Mouse (Mus musculus): ENCODE measurements at regions not wholly inside any gene's neighbourhood (a gene's known extent, or its start where the extent isn't known, plus 50 kb on each side); places are given as distances from the start of the nearest gene placed in this dataset.
A peak's percentile ranks its signal among the peaks of the same experiment; 100 is the strongest.

DNA sequence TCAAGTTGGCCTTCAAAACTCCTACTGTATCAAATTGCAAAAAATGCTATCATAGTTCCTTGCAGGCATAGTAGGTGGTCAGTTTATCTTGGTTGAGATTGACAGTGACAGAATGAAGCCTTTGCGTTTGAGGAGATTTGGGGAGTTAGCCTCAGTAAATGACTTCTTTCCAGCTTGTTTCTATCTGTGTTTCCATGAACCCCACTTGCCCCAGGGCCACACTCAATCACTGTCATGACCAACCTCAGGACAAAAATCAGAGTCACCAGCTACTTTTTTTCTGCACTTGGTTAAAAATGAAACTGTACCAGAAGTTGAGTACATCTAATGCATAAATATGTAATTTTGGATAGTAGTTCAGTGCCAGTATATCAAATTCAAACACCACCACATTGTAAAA lies 287.7 kb upstream of the Arid1b start:
- DNase-seq (ENCODE audit: low read depth), result no peak

GRCm38 (mm10) chr17:4721061-4721460 lies 273.1 kb upstream of the Arid1b start:
- DNase-seq (ENCODE audit: low read depth), result no peak

GRCm38 (mm10) chr17:4724031-4724430 lies 270.1 kb upstream of the Arid1b start:
- DNase-seq (ENCODE audit: low read depth), result no peak

DNA sequence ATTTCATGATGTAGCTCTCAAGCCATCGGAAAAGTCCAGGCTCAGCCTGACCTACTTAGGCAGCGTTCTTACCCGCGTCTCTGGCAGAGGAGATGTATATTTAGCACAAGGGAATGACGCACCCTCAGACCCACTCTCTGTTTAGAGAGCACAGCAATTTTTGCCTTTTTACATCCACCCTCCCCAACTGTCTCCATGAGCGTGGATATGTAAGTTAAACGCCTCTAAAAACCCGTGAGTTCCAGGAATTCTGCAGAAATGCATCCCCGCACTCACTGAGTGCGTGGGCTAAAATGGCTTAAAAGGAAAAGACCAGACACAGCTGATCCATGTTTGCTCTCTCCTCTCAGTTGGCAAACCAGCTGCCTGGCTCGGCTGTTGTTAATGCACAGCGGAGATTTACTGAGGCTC lies 267.8 kb upstream of the Arid1b start:
- no peak for DNase-seq (ENCODE audit: low read depth)

- DNase-seq (ENCODE audit: low read depth), result no peak
Observed at GRCm38 (mm10) chr17:4734412-4734881, 259.7 kb upstream of the Arid1b start.

DNA sequence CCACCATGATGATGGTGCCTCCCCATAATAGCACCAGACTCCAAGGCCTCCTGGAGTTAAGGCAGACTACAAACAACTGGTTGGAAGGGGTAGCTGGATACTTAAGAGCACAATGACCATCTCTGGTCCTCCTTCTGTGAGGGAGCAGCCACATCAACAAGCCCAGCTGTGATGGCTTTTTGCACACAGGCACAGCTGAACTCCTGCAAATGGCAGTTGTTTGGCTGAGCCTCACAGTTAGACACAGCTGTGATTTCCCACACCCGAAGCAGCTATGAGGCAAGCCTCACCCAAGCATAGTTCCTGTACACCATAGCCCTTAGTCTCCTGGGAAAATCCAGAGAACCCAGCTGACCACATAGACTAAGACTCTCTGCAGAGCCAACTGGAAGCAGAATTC lies 258.9 kb upstream of the Arid1b start:
- no peak for DNase-seq (ENCODE audit: low read depth)

- DNase-seq (ENCODE audit: low read depth), result no peak
Observed at GRCm38 (mm10) chr17:4736689-4737088, 257.4 kb upstream of the Arid1b start.

GRCm38 (mm10) chr17:4738717-4739485 lies 255.2 kb upstream of the Arid1b start:
- DNase-seq (ENCODE audit: low read depth), result no peak

- no peak for DNase-seq (ENCODE audit: low read depth)
Observed at GRCm38 (mm10) chr17:4740784-4741183, 253.3 kb upstream of the Arid1b start.

DNA sequence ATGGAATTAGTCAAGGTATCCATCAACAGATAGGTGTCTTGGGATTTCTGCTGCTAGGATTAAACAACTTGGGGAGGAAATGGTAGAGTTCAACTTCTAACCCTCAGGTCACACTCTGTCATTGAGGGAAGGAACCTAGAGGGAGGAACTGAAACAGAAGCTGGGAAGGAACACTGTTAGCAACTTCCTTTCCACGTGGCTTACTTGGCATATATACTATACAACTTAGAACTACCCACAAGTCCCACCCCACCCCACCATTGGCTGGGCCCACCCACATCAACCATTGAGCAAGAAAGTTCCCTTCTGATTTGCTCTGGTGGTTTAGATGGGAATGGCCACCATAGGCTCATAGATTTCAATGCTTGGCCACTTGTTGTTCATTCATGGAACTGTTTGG lies 251.8 kb upstream of the Arid1b start:
- no peak for DNase-seq (ENCODE audit: low read depth)

DNA sequence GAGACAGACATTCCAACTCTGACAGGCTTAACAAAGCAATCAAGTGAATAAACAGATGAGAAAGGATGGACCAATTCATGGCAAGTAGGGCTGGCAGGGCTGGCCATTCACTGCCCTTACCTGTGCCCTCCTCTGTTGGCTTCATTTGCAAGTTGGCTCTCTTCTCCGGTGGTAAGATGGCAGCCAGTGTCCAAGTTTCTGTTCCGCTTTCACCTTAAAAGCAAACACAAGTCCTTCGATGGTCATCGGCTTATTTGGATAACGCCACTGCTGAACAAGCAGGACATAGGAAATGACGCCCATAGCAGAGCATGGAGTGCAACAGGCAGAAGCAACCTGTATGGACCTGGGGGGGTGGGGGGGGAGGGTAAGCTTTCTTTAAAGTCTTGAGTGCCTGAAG lies 231.2 kb upstream of the Arid1b start:
- DNase-seq (ENCODE audit: low read depth), result no peak

DNA sequence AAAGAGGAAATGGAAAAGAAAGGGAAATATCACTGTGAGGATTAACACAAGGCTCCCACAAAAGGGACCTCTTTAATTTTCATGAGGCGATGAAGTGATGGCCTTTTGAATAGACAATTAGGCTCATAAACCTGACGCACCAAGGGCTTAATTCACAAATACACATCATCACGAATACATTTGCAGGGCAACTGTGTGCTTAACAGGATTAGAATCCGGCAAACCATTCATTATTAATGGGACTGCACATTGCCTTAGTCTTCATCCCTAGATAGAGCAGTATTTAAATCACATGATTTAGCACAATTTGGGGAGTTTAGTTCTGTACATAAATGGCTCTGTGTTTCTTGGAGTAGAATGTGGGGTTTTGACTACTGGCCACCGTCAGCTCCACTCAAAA lies 228.4 kb upstream of the Arid1b start:
- DNase-seq (ENCODE audit: low read depth), result no peak

DNA sequence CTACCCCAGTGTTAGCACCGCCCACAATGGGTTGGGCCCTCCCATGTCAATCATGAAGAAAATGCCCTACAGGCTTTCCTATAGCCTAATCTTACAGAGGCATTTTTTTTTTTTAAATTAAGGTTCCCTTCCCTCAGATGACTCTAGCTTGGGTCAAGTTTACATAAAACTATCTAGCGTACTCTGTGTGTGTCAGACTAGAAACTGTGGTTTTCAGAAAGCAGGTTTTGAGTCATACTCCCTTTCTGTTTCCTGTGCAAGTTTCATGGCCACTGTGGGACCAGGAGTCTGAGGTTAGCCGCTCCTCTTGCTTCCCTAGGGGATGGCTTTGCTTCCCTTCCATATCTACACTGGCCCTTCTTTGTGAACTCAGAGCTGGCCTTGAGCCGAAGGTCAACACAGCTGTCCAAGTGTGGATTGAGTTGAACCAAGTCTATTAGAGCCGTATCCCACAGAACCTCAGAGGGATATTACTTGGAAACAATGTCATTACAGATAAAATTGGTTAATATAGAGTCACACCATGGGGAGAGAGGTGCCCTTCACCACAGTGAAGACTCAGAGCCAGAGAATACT lies 226.1 kb upstream of the Arid1b start:
- DNase-seq (ENCODE audit: low read depth), result peak; percentile 9

DNA sequence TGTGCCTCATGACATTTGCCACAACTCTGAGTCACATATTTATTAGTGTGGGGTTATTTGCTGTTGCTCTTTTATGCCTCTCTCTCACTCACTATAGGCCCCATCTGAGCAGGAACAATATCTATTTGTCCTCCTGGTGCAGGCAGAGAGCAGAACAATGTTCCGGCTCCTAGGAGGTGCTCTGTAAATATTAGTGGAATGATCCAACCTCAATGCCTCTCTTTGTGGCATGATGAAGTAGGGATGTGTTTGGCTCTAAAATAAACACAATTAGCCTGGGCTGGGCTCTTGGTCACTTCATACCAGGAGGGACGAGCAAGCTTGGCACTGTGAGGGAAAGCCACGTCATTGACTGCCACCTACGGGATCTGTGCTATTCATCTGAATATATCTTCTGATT lies 224.8 kb upstream of the Arid1b start:
- no peak for DNase-seq (ENCODE audit: low read depth)

DNA sequence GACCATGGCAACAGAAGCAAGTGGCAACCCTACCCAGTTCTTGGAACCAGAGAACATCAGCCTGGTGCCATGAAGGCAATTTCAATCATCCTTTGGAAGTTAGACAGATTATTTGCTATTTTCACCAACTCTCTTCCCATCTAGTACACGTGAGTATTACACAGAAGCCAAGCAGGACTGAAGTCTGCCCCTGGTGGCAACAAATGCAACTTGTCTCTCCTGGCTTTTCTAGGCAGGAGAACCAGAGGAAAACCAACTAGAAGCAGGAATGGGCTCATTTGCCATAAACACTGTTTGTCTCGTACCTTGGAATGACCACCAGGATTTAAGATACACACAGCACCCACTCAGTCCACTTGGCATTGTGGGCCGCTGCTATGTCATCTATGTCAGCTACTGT lies 224.1 kb upstream of the Arid1b start:
- no peak for DNase-seq (ENCODE audit: low read depth)

DNA sequence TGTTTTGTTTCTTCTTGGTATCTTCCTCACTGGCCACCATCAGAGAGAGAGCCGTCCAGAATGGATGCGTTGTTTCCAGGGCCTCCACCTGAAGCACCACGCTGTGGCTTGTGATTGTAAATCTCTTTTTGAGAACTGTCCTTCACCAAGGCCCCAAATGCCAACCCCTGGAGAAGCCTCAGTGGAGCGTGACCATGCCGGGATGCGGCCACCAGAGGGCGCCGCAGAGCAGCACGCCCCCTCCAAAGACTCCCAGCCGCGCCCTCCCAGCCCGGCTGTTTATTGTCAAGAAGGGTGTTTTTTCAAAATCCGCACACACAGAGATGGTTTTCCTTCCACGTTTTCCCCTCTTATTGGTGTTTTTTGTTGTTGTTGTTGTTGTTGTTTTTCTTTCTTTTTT lies 216.0 kb upstream of the Arid1b start:
- peak; percentile 69 for DNase-seq (ENCODE audit: low read depth)

DNA sequence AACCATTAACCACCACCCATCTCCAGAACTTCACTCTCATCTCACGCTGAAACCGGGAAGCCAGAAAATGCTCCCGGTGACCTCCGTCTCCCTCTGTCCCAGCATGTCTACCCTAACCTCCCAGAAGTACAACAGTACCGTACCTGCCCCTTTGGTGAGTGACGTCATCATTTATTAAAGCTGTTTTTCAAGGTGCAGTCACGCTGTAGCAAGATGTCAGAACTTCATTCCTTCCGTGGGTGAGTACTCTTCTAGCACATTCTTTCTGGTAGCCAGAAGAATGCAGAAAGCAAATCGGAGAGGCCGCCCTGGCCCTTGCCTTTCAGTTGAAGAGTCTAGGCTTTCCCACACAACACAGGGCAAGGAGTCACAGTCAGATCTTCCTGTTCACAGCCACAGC lies 215.1 kb upstream of the Arid1b start:
- DNase-seq (ENCODE audit: low read depth), result no peak

GRCm38 (mm10) chr17:4781586-4781985 lies 212.5 kb upstream of the Arid1b start:
- DNase-seq (ENCODE audit: low read depth), result no peak

DNA sequence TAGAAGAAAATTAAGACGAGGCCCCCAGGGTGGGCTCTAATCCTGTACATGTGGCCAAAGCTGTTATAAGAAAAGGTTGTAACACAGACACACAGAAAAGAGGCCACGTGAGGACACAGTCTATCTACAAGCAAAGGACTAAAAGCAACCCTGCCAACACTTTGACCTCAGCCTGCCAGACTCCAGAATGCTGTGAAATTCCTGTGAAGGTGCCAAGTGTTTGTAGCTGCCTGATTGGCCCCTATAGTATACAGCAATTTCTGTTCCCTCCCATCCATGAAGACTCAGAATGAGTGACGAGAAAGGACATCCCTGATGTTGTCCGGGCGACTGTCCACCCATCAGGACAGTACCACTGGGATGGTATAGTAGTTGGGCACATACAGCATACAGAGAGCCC lies 209.8 kb upstream of the Arid1b start:
- no peak for DNase-seq (ENCODE audit: low read depth)

GRCm38 (mm10) chr17:4785281-4785839 lies 208.8 kb upstream of the Arid1b start:
- no peak for DNase-seq (ENCODE audit: low read depth)

DNA sequence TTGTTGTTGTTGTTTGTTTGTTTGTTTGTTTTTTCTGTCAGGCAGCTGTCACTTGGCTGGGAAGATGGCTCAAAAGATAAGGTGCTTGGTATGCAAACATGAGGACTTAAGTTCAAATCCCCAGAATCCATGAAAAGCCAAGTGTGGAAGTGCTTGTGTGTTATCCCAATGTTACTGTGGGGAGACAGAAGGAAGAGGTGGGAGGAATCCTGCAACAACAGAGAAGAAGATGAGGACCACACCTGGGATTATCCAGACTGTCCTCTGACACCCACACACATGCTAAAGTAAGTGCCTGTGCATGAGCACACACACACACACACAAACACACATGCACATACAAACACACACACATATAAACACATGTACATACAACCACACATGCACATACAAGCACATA lies 207.6 kb upstream of the Arid1b start:
- DNase-seq (ENCODE audit: low read depth), result no peak

DNA sequence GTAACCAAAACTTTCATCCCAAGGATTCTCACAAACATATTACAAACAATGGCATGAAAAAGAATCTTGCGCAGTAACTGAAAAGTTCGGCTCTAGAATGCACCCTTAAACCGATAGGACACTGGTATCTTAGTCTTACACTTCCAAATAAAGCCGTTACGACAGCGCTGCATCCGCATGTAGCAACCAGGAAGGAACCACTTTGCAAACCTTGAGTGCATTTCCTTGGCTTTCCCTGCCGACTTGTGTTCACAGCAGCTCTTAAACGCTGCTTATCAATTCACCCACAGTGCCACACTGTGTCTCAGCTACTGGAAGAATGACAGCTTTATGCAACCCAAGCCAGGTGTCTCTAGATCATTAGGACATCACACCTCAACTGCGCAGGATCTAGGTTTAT lies 202.3 kb upstream of the Arid1b start:
- DNase-seq (ENCODE audit: low read depth), result no peak

- no peak for DNase-seq (ENCODE audit: low read depth)
Observed at GRCm38 (mm10) chr17:4796241-4796640, 197.9 kb upstream of the Arid1b start.

DNA sequence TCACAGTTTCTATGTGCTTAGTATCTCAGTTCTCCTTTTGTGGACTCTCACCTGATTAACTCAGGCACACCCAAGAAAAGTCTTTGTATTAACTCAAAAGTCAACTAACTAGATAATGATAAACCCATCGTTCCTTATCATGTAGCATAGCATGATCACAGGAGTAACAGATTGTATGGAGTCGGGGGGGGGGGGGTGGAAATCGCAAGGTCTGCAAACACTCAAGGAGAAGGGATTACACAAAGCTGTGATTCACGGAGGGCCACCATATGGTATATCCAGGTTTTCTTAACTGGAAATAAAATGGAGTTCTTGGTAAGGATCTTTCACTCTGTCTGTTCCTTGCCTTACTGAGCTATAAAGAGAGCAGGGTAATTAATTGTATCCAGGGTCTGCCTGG lies 190.1 kb upstream of the Arid1b start:
- DNase-seq (ENCODE audit: low read depth), result no peak

All from induced T-regulatory cell, adult 2 months (primary cell).